Mouse (Mus musculus) T-cell, adult 66 days (primary cell): ENCODE measurements around the gene Vmn2r9. TPM values are rescaled to one million over a fixed set of nuclear protein-coding genes. Genes with fewer than 3 reads are reported as not detected.

Experiments used
- total RNA-seq, 2 experiments: library from RNA; stranded (reverse); gene quantifications; 3 replicates in 1 of 2; 4 replicates in 1 of 2; pipeline ENCODE4 v1.2.4; 2023

The Vmn2r9 gene
- not detected for total RNA-seq

DNA sequence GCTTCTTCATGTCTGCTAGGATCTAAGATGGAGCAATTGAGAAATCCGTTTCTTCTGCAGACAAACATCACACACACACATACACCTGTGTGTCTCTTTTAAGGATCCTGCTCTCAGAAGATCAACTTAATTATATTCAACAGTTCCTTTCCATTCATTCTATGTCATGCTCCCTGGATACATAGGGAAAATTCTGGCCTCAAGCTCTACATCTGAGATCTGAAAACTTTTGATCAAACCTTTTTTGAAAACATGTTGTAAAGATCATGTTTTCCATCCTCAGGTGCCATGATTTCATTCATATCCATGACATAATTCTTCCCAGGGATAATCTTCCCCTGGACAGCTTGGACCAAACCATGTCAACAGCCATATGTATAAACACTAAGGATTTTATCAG is at the start of gene Vmn2r9:
Gene Vmn2r9, minus strand, starts transcription at position 101 of the 400 bp plus-strand sequence.

DNA sequence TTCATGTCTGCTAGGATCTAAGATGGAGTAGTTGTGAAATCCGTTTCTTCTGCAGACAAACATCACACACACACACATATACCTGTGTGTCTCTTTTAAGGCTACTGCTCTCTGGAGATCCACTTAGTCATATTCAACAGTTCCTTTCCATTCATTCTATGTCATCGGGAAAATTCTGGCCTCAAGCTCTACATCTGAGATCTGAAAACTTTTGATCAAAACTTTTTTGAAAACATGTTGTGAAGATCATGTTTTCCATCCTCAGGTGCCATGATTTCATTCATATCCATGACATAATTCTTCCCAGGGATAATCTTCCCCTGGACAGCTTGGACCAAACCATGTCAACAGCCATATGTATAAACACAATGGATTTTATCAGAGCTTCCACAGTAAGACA is 43.7 kb downstream of the Vmn2r9 start, which contains the start of gene Vmn2r8:
Gene Vmn2r8, minus strand, starts transcription at position 101 of the 400 bp plus-strand sequence.

DNA sequence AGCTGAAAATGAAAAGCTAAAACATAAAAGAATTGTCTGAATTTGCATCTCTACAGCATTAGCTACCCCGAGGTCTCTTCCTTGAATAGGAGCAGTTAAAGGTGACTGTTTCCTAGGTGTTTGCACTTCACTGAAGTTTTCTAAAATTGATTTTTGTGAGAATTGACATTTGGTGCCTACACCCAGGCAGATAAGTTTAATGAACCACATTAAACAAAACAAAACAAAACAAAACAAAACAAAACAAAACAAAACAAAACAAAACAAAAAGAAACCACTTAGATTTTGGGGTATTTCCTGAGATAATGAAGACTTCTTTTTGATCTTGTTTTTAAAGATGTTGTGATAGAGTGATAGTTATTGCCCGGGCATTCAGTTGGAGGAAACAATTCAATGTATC is 57.1 kb downstream of the Vmn2r9 start, which contains the start of gene Tmed11:
Gene Tmed11, minus strand, starts transcription at position 101 of the 400 bp plus-strand sequence.

Other genes with a start within 250 kb of the Vmn2r9 start
- 100 to 1,000 TPM; 167 to 182 TPM for gene Gak, start 222.8 kb downstream of the Vmn2r9 start, total RNA-seq
- gene Tmem175, start 222.8 kb downstream of the Vmn2r9 start, total RNA-seq = 10 to 100 TPM; 25.0 to 25.9 TPM
- 10 to 100 TPM; 28.5 to 32.1 TPM for gene Idua, start 192.3 kb downstream of the Vmn2r9 start, total RNA-seq
- gene Dgkq, start 182.9 kb downstream of the Vmn2r9 start, total RNA-seq = 10 to 100 TPM; 39.3 to 43.8 TPM
- gene Slc26a1, start 177.0 kb downstream of the Vmn2r9 start, total RNA-seq = not detected
- 1 to 10 TPM; 3.7 to 6.3 TPM for gene Fgfrl1, start 160.2 kb downstream of the Vmn2r9 start, total RNA-seq
- not detected for gene Rnf212, start 77.6 kb downstream of the Vmn2r9 start, total RNA-seq
- not detected for gene Tmed11, start 57.2 kb downstream of the Vmn2r9 start, total RNA-seq
- gene Vmn2r8, start 43.8 kb downstream of the Vmn2r9 start, total RNA-seq = not detected
- gene Vmn2r10, start 153.9 kb upstream of the Vmn2r9 start, total RNA-seq = not detected
- not detected for gene Vmn2r11, start 207.0 kb upstream of the Vmn2r9 start, total RNA-seq
- not detected for gene Vmn2r12, start 245.3 kb upstream of the Vmn2r9 start, total RNA-seq